Mouse (Mus musculus) naive thymus-derived CD4-positive, alpha-beta T cell, adult 2 months (primary cell): ENCODE data around the gene Gm44805.
A peak's percentile ranks its signal among the peaks of the same experiment; 100 is the strongest.

ENCODE experiments used
- DNase-seq: peaks from one replicate; pipeline ENCODE4 v3.0.0-alpha.2; 2011; ENCODE audit warnings: low read depth

Gm44805 gene

GRCm38 (mm10) chr7:19628536-19629360, 52.5 kb downstream of the Gm44805 start:
- peak; percentile 99 for DNase-seq

DNA sequence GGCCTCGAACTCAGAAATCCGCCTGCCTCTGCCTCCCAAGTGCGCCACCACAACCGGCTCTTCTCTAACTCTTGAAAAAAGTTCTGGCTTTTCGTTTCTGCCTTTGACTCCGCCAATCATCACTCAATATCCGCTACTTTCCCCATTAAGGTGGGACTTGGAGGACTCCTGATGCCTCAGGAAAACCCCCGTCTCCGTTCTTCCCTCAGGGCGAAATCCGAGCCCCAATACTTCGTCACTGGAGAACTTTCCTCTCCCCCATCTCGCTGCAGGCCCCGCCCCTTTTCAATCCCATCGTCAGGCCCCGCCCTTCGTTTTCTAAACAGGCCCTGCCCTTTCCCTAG, 53.1 kb downstream of the Gm44805 start:
- DNase-seq = no peak

- DNase-seq = no peak
Observed at GRCm38 (mm10) chr7:19627721-19628120, 53.5 kb downstream of the Gm44805 start.

- DNase-seq = no peak
Observed at GRCm38 (mm10) chr7:19623433-19623832, 57.8 kb downstream of the Gm44805 start.

- DNase-seq = no peak
Observed at GRCm38 (mm10) chr7:19622241-19622640, 59.0 kb downstream of the Gm44805 start.
